Mouse (Mus musculus): ENCODE measurements around the gene Epha2.

- no peak for TF ChIP-seq CTCF (IDR thresholded peaks at IDR 0.05; ENCODE audit: borderline replicate concordance, insufficient read depth, low read length)
- no peak for TF ChIP-seq POLR2A (IDR thresholded peaks at IDR 0.05; ENCODE audit: low read depth, low read length)
Observed at GRCm38 (mm10) chr4:141322526-141322925, 21.5 kb downstream of the Epha2 start.

All from embryonic fibroblast, embryonic 13.5 days (primary cell).